Mouse (Mus musculus): ENCODE measurements around the gene Rnf151.
A peak's percentile ranks its signal among the peaks of the same experiment; 100 is the strongest.

Rnf151 gene

GRCm38 (mm10) chr17:24717943-24718342 lies at the start of gene Rnf151, which contains the start of gene Rps2:
Gene Rnf151 (minus strand): TSS chr17:24718063.
Gene Rps2 (plus strand): TSS chr17:24718116.
- DNase-seq (ENCODE audit: low spot score in 2 of 2), result no peak

- no peak for DNase-seq (ENCODE audit: low spot score in 2 of 2)
These were observed 48.5 kb upstream of the Rnf151 start for GRCm38 (mm10) chr17:24766266-24766875.

GRCm38 (mm10) chr17:24765016-24765905 lies 47.4 kb upstream of the Rnf151 start:
- no peak for DNase-seq (ENCODE audit: low spot score in 2 of 2)

GRCm38 (mm10) chr17:24761121-24761520 lies 43.3 kb upstream of the Rnf151 start:
- no peak for DNase-seq (ENCODE audit: low spot score in 2 of 2)

GRCm38 (mm10) chr17:24757394-24757793 lies 39.5 kb upstream of the Rnf151 start:
- no peak for DNase-seq (ENCODE audit: low spot score in 2 of 2)

- no peak for DNase-seq (ENCODE audit: low spot score in 2 of 2)
These were observed 34.8 kb upstream of the Rnf151 start, which contains the start of gene Hs3st6 for GRCm38 (mm10) chr17:24752415-24753394. Gene Hs3st6 (plus strand): TSS chr17:24752988.

- no peak for DNase-seq (ENCODE audit: low spot score in 2 of 2)
These were observed 33.7 kb upstream of the Rnf151 start for GRCm38 (mm10) chr17:24751528-24751927.

- DNase-seq (ENCODE audit: low spot score in 2 of 2), result no peak
These were observed 29.1 kb upstream of the Rnf151 start for GRCm38 (mm10) chr17:24746986-24747385.

- peak; percentile 68 to 81 for DNase-seq (ENCODE audit: low spot score in 2 of 2)
These were observed 27.9 kb upstream of the Rnf151 start for GRCm38 (mm10) chr17:24745526-24746497.

- DNase-seq (ENCODE audit: low spot score in 2 of 2), result no peak
These were observed 26.5 kb upstream of the Rnf151 start for GRCm38 (mm10) chr17:24744381-24744780.

GRCm38 (mm10) chr17:24743896-24744295 lies 26.0 kb upstream of the Rnf151 start:
- no peak for DNase-seq (ENCODE audit: low spot score in 2 of 2)

- no peak for DNase-seq (ENCODE audit: low spot score in 2 of 2)
These were observed 24.4 kb upstream of the Rnf151 start for GRCm38 (mm10) chr17:24742307-24742706.

- no peak for DNase-seq (ENCODE audit: low spot score in 2 of 2)
These were observed 22.1 kb upstream of the Rnf151 start for GRCm38 (mm10) chr17:24739926-24740325.

GRCm38 (mm10) chr17:24738238-24738637 lies 20.4 kb upstream of the Rnf151 start:
- DNase-seq (ENCODE audit: low spot score in 2 of 2), result no peak

- DNase-seq (ENCODE audit: low spot score in 2 of 2), result no peak
These were observed 19.4 kb upstream of the Rnf151 start for GRCm38 (mm10) chr17:24737135-24737810.

GRCm38 (mm10) chr17:24736330-24737051 lies 18.6 kb upstream of the Rnf151 start, which contains the start of gene Msrb1:
Gene Msrb1 (plus strand): TSS chr17:24736642.
- peak; percentile 79 to 85 for DNase-seq (ENCODE audit: low spot score in 2 of 2)

GRCm38 (mm10) chr17:24735446-24735845 lies 17.6 kb upstream of the Rnf151 start:
- DNase-seq (ENCODE audit: low spot score in 2 of 2), result no peak

- no peak for DNase-seq (ENCODE audit: low spot score in 2 of 2)
These were observed 16.6 kb upstream of the Rnf151 start for GRCm38 (mm10) chr17:24734513-24734912.

GRCm38 (mm10) chr17:24733434-24734050 lies 15.7 kb upstream of the Rnf151 start:
- DNase-seq (ENCODE audit: low spot score in 2 of 2), result no peak
